Mouse (Mus musculus) CH12.LX (cell line): ENCODE results near the gene Dhx37. TPM values are rescaled to one million over a fixed set of nuclear protein-coding genes. Genes with fewer than 3 reads are reported as not detected.

ENCODE experiments used
- DNase-seq: peaks from one replicate; pipeline ENCODE4 v3.0.0-alpha.2; 2013; ENCODE audit errors: extremely low read depth
- H3K27ac ChIP-seq: 2 replicates; pipeline ENCODE4 v1.5.1; 2012; ENCODE audit warnings: low read depth, mild to moderate bottlenecking, control low read depth, moderate library complexity; ENCODE audit not compliant: insufficient read depth
- H3K27me3 ChIP-seq: replicated peaks from 2 replicates; pipeline ENCODE3; 2012; ENCODE audit warnings: inconsistent platforms
- H3K36me3 ChIP-seq, 2 experiments: replicated peaks in 1 of 2; 2 replicates each; pipeline versions ENCODE3 to v1.6.1; 2012; ENCODE audit warnings: inconsistent platforms in 1 of 2, low read length in 1 of 2, mild to moderate bottlenecking in 1 of 2, mixed read lengths in 1 of 2, moderate library complexity in 1 of 2; ENCODE audit not compliant: control insufficient read depth in 1 of 2, insufficient read depth in 1 of 2
- H3K4me1 ChIP-seq, 2 experiments: 2 replicates each; pipeline ENCODE4 v1.6.1; 2012; ENCODE audit warnings: inconsistent platforms in 1 of 2, moderate library complexity in 1 of 2; ENCODE audit not compliant: insufficient read depth in 2 of 2, control insufficient read depth in 1 of 2
- H3K4me2 ChIP-seq: 2 replicates; pipeline ENCODE4 v1.6.1; 2012; ENCODE audit warnings: low read depth, mild to moderate bottlenecking, control low read depth; ENCODE audit not compliant: poor library complexity, insufficient read depth, severe bottlenecking
- H3K4me3 ChIP-seq, 3 experiments: fragments of 150-350 bp in 1 of 3; sonication (generic) in 1 of 3; replicated peaks in 1 of 3; 2 replicates each; pipeline versions ENCODE3 to v1.5.1; 2011 to 2012; ENCODE audit warnings: low read depth in 2 of 3, low read length in 2 of 3, mild to moderate bottlenecking in 2 of 3, moderate library complexity in 2 of 3, control low read depth in 1 of 3, improper control_type of control experiment in 1 of 3, inconsistent platforms in 1 of 3, mixed read lengths in 1 of 3; ENCODE audit not compliant: poor library complexity in 1 of 3
- H3K79me2 ChIP-seq: replicated peaks from 2 replicates; pipeline ENCODE4 v1.6.1; 2012; ENCODE audit warnings: mild to moderate bottlenecking, moderate library complexity; ENCODE audit not compliant: control insufficient read depth, poor library complexity, insufficient read depth, severe bottlenecking; ENCODE audit errors: extremely low read depth
- H3K9ac ChIP-seq: 2 replicates; pipeline ENCODE4 v1.6.1; 2012; ENCODE audit warnings: low read depth, mild to moderate bottlenecking, control low read depth, moderate library complexity; ENCODE audit not compliant: insufficient read depth
- H3K9me3 ChIP-seq: replicated peaks from 2 replicates; pipeline ENCODE3; 2012; ENCODE audit warnings: low read length, inconsistent platforms, mixed read lengths
- BHLHE40 ChIP-seq: IDR thresholded peaks from 2 replicates; pipeline ENCODE4 v1.6.1; 2011; ENCODE audit warnings: mild to moderate bottlenecking, low read depth, low read length, improper control_type of control experiment
- CHD2 ChIP-seq: IDR thresholded peaks from 2 replicates; pipeline ENCODE4 v1.6.1; 2011; ENCODE audit warnings: low read length, improper control_type of control experiment
- CTCF ChIP-seq, 2 experiments: IDR thresholded peaks in 1 of 2; conservative IDR thresholded peaks in 1 of 2; 2 replicates each; pipeline ENCODE4 v1.5.1; 2011 to 2012; ENCODE audit warnings: low read depth in 2 of 2, low read length in 2 of 2, improper control_type of control experiment in 1 of 2, inconsistent platforms in 1 of 2, mild to moderate bottlenecking in 1 of 2, moderate library complexity in 1 of 2
- ELF1 ChIP-seq: IDR thresholded peaks from 2 replicates; pipeline ENCODE4 v1.6.1; 2014; ENCODE audit warnings: low read depth, mild to moderate bottlenecking, inconsistent platforms, low read length, improper control_type of control experiment
- EP300 ChIP-seq: IDR thresholded peaks from 2 replicates; pipeline ENCODE4 v1.6.1; 2011; ENCODE audit warnings: low read length, improper control_type of control experiment
- ETS1 ChIP-seq: conservative IDR thresholded peaks from 2 replicates; pipeline ENCODE4 v1.6.1; 2012; ENCODE audit warnings: low read depth, mild to moderate bottlenecking, inconsistent platforms, low read length, improper control_type of control experiment, moderate library complexity
- GABPA ChIP-seq: IDR thresholded peaks from 2 replicates; pipeline ENCODE4 v1.6.1; 2012; ENCODE audit warnings: low read depth, low read length, improper control_type of control experiment, inconsistent platforms; ENCODE audit not compliant: insufficient replicate concordance
- JUND ChIP-seq: conservative IDR thresholded peaks from 2 replicates; pipeline ENCODE4 v1.6.1; 2011; ENCODE audit warnings: low read depth, low read length, improper control_type of control experiment
- MAFK ChIP-seq: IDR thresholded peaks from 2 replicates; pipeline ENCODE4 v1.6.1; 2011; ENCODE audit warnings: low read length, improper control_type of control experiment; ENCODE audit not compliant: insufficient replicate concordance
- MAZ ChIP-seq: IDR thresholded peaks from 2 replicates; pipeline ENCODE4 v1.6.1; 2012; ENCODE audit warnings: low read depth, mild to moderate bottlenecking, inconsistent platforms, low read length, improper control_type of control experiment, moderate library complexity
- MEF2A ChIP-seq: IDR thresholded peaks from 2 replicates; pipeline ENCODE4 v1.6.1; 2014; ENCODE audit warnings: low read depth, mild to moderate bottlenecking, inconsistent platforms, low read length, improper control_type of control experiment, borderline replicate concordance
- MXI1 ChIP-seq: IDR thresholded peaks from 2 replicates; pipeline ENCODE4 v1.6.1; 2011; ENCODE audit warnings: mild to moderate bottlenecking, low read depth, low read length, improper control_type of control experiment
- MYC ChIP-seq: IDR thresholded peaks from 2 replicates; pipeline ENCODE4 v1.6.1; 2011; ENCODE audit warnings: low read depth, mild to moderate bottlenecking, improper control_type of control experiment, low read length
- PAX5 ChIP-seq: IDR thresholded peaks from 2 replicates; pipeline ENCODE4 v1.6.1; 2012; ENCODE audit warnings: low read length, inconsistent platforms, mixed read lengths
- POLR2AphosphoS2 ChIP-seq: IDR thresholded peaks from 2 replicates; pipeline ENCODE4 v1.6.1; 2011; ENCODE audit warnings: low read depth, low read length, improper control_type of control experiment
- RAD21 ChIP-seq: IDR thresholded peaks from 2 replicates; pipeline ENCODE4 v1.6.1; 2011; ENCODE audit warnings: low read depth, mild to moderate bottlenecking, low read length, improper control_type of control experiment, moderate library complexity
- SMC3 ChIP-seq: IDR thresholded peaks from 2 replicates; pipeline ENCODE4 v1.6.1; 2011; ENCODE audit warnings: low read depth, low read length, improper control_type of control experiment
- TBP ChIP-seq: conservative IDR thresholded peaks from 2 replicates; pipeline ENCODE4 v1.6.1; 2011; ENCODE audit warnings: low read depth, low read length, improper control_type of control experiment
- TCF12 ChIP-seq: IDR thresholded peaks from 2 replicates; pipeline ENCODE4 v1.6.1; 2014; ENCODE audit warnings: low read depth, mild to moderate bottlenecking, inconsistent platforms, low read length, improper control_type of control experiment
- USF1 ChIP-seq: IDR thresholded peaks from 2 replicates; pipeline ENCODE4 v1.6.1; 2014; ENCODE audit warnings: low read depth, mild to moderate bottlenecking, inconsistent platforms, low read length, improper control_type of control experiment
- USF2 ChIP-seq: conservative IDR thresholded peaks from 2 replicates; pipeline ENCODE4 v1.6.1; 2011; ENCODE audit warnings: low read depth, low read length, improper control_type of control experiment
- ZMIZ1 ChIP-seq: IDR thresholded peaks from 2 replicates; pipeline ENCODE4 v1.6.1; 2012; ENCODE audit warnings: low read depth, mild to moderate bottlenecking, inconsistent platforms, low read length, improper control_type of control experiment
- ZNF384 ChIP-seq: IDR thresholded peaks from 2 replicates; pipeline ENCODE4 v1.6.1; 2012; ENCODE audit warnings: low read depth, low read length, improper control_type of control experiment, inconsistent platforms
- dilution Hi-C: fragments of 300-500 bp; cut with MboI; formaldehyde crosslinking; loops from 2 replicates; pipeline ENCODE4 v1.14.3; 2020; ENCODE audit warnings: low sequenced_read_pairs; ENCODE audit not compliant: extremely low pct_unique_long_range_greater_than_20kb, extremely low pct_ligation_motif_present
- in situ Hi-C: fragments of 300-500 bp; cut with MboI; formaldehyde crosslinking; loops from 3 replicates; pipeline ENCODE4 v1.14.3; 2019; ENCODE audit warnings: low sequenced_read_pairs, low pct_ligation_motif_present, low pct_unique_long_range_greater_than_20kb, mixed read lengths
- polyA plus RNA-seq: library from polyadenylated mRNA; unstranded; fragments of >175 nt; gene quantifications from 2 replicates; pipeline ENCODE4 v1.2.1, GENCODE M21; 2012; ENCODE audit warnings: low read depth; ENCODE audit not compliant: insufficient read length
- total RNA-seq, 2 experiments: library from RNA; depleted of rRNA; stranded (reverse); fragments of 300-350 nt in 1 of 2; fragments of >200 nt in 1 of 2; gene quantifications; 2 replicates each; pipeline ENCODE4 v1.2.3; 2012 to 2014

Gene Dhx37
- total and polyA plus RNA-seq, 3 experiments = 21.0 to 36.9 (median 26.0) TPM

GRCm38 (mm10) chr5:125381954-125382672 is 51.8 kb downstream of the Dhx37 start:
- H3K27me3 ChIP-seq = no peaks in the 10 kb centered on the region
- TF ChIP-seq ZMIZ1 (0 out of 2 replicates have a peak, but pooled peaks have one; percentile 55), JUND (no peak)
- TF ChIP-seq, all 38 proteins: peak for 1
- Histone ChIP-seq H3K4me1 (peaks cover 2 to 53% of the 10 kb centered on the region in 2 experiments; a peak in 3 of 4 replicates), H3K4me2 (no peak overlapping the region), H3K4me3 (no peak overlapping the region), H3K36me3 (peaks cover 17 to 18% of the 10 kb centered on the region in 2 experiments), H3K79me2 (peaks cover 11% of the 10 kb centered on the region), H3K9me3 (no peaks in the 10 kb centered on the region), H3K27ac (no peak overlapping the region), H3K9ac (no peak overlapping the region)
- dilution Hi-C loops (no loop called here), in situ Hi-C loops (no loop called here)
- DNase-seq = no peak

- TF ChIP-seq USF2 (no peak), TCF12 (no peak), SMC3 (peak; percentile 27), POLR2AphosphoS2 (no peak), RAD21 (peak; percentile 57), CTCF (conservative IDR thresholded peaks at IDR 0.05 in 1 of 2, IDR thresholded peaks at IDR 0.05 in 1 of 2; ENCODE audit: low read depth in 2 of 2, low read length in 2 of 2) (peak in 1 of 2 experiments; percentile 52; a peak in 2 of 4 replicates), MEF2A (no peak), ETS1 (no peak)
- Histone ChIP-seq H3K4me3 (no peak overlapping the region), H3K79me2 (no peaks in the 10 kb centered on the region), H3K36me3 (no peaks in the 10 kb centered on the region), H3K4me2 (no peak overlapping the region), H3K9ac (no peak overlapping the region), H3K27ac (no peak overlapping the region), H3K9me3 (peaks cover 3% of the 10 kb centered on the region), H3K27me3 (no peaks in the 10 kb centered on the region), H3K4me1 (peaks cover 6 to 51% of the 10 kb centered on the region in 2 experiments; a peak in 3 of 4 replicates)
- in situ Hi-C loops (loop anchor here (10.0 kb wide), 2 partner anchors 106 to 474 kb away; no protein-coding TSS in a partner anchor), dilution Hi-C loops (no loop called here)
- DNase-seq = no peak
Observed at GRCm38 (mm10) chr5:125378919-125379318, 55.0 kb downstream of the Dhx37 start.

- Histone ChIP-seq H3K4me3 (peak overlapping the region in 1 of 3 experiments; percentile 25), H3K4me2 (no peak overlapping the region), H3K9me3 (peaks cover 11% of the 10 kb centered on the region), H3K27me3 (no peaks in the 10 kb centered on the region), H3K36me3 (no peaks in the 10 kb centered on the region), H3K9ac (no peak overlapping the region), H3K79me2 (no peaks in the 10 kb centered on the region), H3K4me1 (peaks cover 6 to 38% of the 10 kb centered on the region in 2 experiments; a peak in 3 of 4 replicates), H3K27ac (no peak overlapping the region)
- dilution Hi-C loops (no loop called here), in situ Hi-C loops (loop anchor here (10.0 kb wide), 2 partner anchors 108 to 472 kb away; no protein-coding TSS in a partner anchor)
- no peak for DNase-seq
- TF ChIP-seq SMC3 = no peak
- TF ChIP-seq PAX5 = no peak
- TF ChIP-seq ZNF384 = no peak
- no peak for TF ChIP-seq MAZ
- TF ChIP-seq TCF12 = peak; percentile 46; the same call in 1 of the 2 replicates
- TF ChIP-seq ELF1 = no peak
- no peak for TF ChIP-seq USF1
- TF ChIP-seq MYC = no peak
- no peak for TF ChIP-seq GABPA
- TF ChIP-seq ETS1 = peak; percentile 78
- no peak for TF ChIP-seq CHD2
- TF ChIP-seq BHLHE40 = 0 out of 2 replicates have a peak, but pooled peaks have one; percentile 18
- TF ChIP-seq TBP = no peak
- no peak for TF ChIP-seq JUND
- peak; percentile 54 for TF ChIP-seq EP300
- no peak for TF ChIP-seq RAD21
- no peak for TF ChIP-seq MXI1
- TF ChIP-seq MEF2A = no peak
- TF ChIP-seq MAFK = 0 out of 2 replicates have a peak, but pooled peaks have one; percentile 19
Observed at GRCm38 (mm10) chr5:125377214-125377613, 56.7 kb downstream of the Dhx37 start.
